Mouse (Mus musculus): ENCODE results near the gene Snx30.

Gene Snx30

GRCm38 (mm10) chr4:59902547-59902946 is 96.9 kb downstream of the Snx30 start:
- no peak for DNase-seq (ENCODE audit: low read depth, low spot score)

GRCm38 (mm10) chr4:59907092-59907491 is 101.5 kb downstream of the Snx30 start:
- DNase-seq (ENCODE audit: low read depth, low spot score): no peak

GRCm38 (mm10) chr4:59907657-59908230 is 102.1 kb downstream of the Snx30 start:
- no peak for DNase-seq (ENCODE audit: low read depth, low spot score)

- no peak for DNase-seq (ENCODE audit: low read depth, low spot score)
Measured at GRCm38 (mm10) chr4:59908785-59909184, 103.1 kb downstream of the Snx30 start.

- DNase-seq (ENCODE audit: low read depth, low spot score): no peak
Measured at GRCm38 (mm10) chr4:59914608-59915403, 109.2 kb downstream of the Snx30 start, which contains the start of gene Slc46a2. Gene Slc46a2, minus strand, starts transcription at chr4:59915056.

GRCm38 (mm10) chr4:59917966-59918365 is 112.3 kb downstream of the Snx30 start:
- DNase-seq (ENCODE audit: low read depth, low spot score): no peak

- no peak for DNase-seq (ENCODE audit: low read depth, low spot score)
Measured at GRCm38 (mm10) chr4:59925082-59925481, 119.4 kb downstream of the Snx30 start.

- no peak for DNase-seq (ENCODE audit: low read depth, low spot score)
Measured at GRCm38 (mm10) chr4:59927666-59928065, 122.0 kb downstream of the Snx30 start.

- DNase-seq (ENCODE audit: low read depth, low spot score): no peak
Measured at GRCm38 (mm10) chr4:59928347-59928746, 122.7 kb downstream of the Snx30 start.

- DNase-seq (ENCODE audit: low read depth, low spot score): no peak
Measured at GRCm38 (mm10) chr4:59932505-59933281, 127.1 kb downstream of the Snx30 start.

GRCm38 (mm10) chr4:59937543-59937942 is 131.9 kb downstream of the Snx30 start:
- no peak for DNase-seq (ENCODE audit: low read depth, low spot score)

All from retina, adult 2 months (tissue).